Mouse (Mus musculus): ENCODE results near the gene Ccdc113. TPM values are rescaled to one million over a fixed set of nuclear protein-coding genes. Genes with fewer than 3 reads are reported as not detected.

Ccdc113 gene
- total RNA-seq (2023): not detected in 2 replicates

GRCm38 (mm10) chr8:95533584-95534387 lies at the start of gene Ccdc113:
TSS of gene Ccdc113 (plus strand) at chr8:95534085.

GRCm38 (mm10) chr8:95490006-95490405 lies 43.9 kb upstream of the Ccdc113 start, which contains the start of gene Csnk2a2:
TSS of gene Csnk2a2 (minus strand) at chr8:95490039.

GRCm38 (mm10) chr8:95576240-95576639 lies 42.4 kb downstream of the Ccdc113 start, which contains the start of gene Prss54:
TSS of gene Prss54 (minus strand) at chr8:95576340.

Other genes with a start within 250 kb of the Ccdc113 start
- not detected in 2 replicates for gene Cngb1, start 227.5 kb upstream of the Ccdc113 start, total RNA-seq (2023)
- not detected in 2 replicates for gene Tepp, start 223.5 kb upstream of the Ccdc113 start, total RNA-seq (2023)
- 13.6 and 14.4 TPM in 2 replicates for gene Zfp319, start 202.1 kb upstream of the Ccdc113 start, total RNA-seq (2023)
- gene Usb1, start 201.8 kb upstream of the Ccdc113 start, total RNA-seq (2023): 36.4 and 57.3 TPM in 2 replicates
- not detected in 2 replicates for gene Mmp15, start 181.8 kb upstream of the Ccdc113 start, total RNA-seq (2023)
- 44.1 and 59.8 TPM in 2 replicates for gene Cfap20, start 99.2 kb upstream of the Ccdc113 start, total RNA-seq (2023)
- 40.2 and 47.0 TPM in 2 replicates for gene Csnk2a2, start 44.0 kb upstream of the Ccdc113 start, total RNA-seq (2023)
- gene Prss54, start 42.3 kb downstream of the Ccdc113 start, total RNA-seq (2023): not detected in 2 replicates
- 6.2 and 7.2 TPM in 2 replicates for gene Gins3, start 99.4 kb downstream of the Ccdc113 start, total RNA-seq (2023)
- not detected in 2 replicates for gene Ndrg4, start 142.9 kb downstream of the Ccdc113 start, total RNA-seq (2023)
- 3.8 and 4.5 TPM in 2 replicates for gene Setd6, start 181.8 kb downstream of the Ccdc113 start, total RNA-seq (2023)